Mouse (Mus musculus): ENCODE measurements around the gene Rabep1.
"Not testable (repeated sequence)": the region's sequence is repeated elsewhere in the genome, so short reads cannot be mapped to it uniquely, and the experiment has no call there.

The Rabep1 gene

GRCm38 (mm10) chr11:70891616-70892015, 47.0 kb downstream of the Rabep1 start:
- DNase-seq (ENCODE audit: low read depth, low spot score) = no peak

GRCm38 (mm10) chr11:70897680-70898079, 53.1 kb downstream of the Rabep1 start:
- DNase-seq (ENCODE audit: low read depth, low spot score) = no peak

- not testable (repeated sequence) for DNase-seq (ENCODE audit: low read depth, low spot score)
These were observed 53.6 kb downstream of the Rabep1 start for GRCm38 (mm10) chr11:70898182-70898581.

GRCm38 (mm10) chr11:70906681-70907080, 62.1 kb downstream of the Rabep1 start:
- DNase-seq (ENCODE audit: low read depth, low spot score) = peak; percentile 13

- DNase-seq (ENCODE audit: low read depth, low spot score) = no peak
These were observed 66.7 kb downstream of the Rabep1 start for GRCm38 (mm10) chr11:70911323-70911722.

GRCm38 (mm10) chr11:70911920-70912319, 67.3 kb downstream of the Rabep1 start:
- DNase-seq (ENCODE audit: low read depth, low spot score) = peak; percentile 16

GRCm38 (mm10) chr11:70917896-70918295, 73.3 kb downstream of the Rabep1 start:
- peak; percentile 46 for DNase-seq (ENCODE audit: low read depth, low spot score)

- no peak for DNase-seq (ENCODE audit: low read depth, low spot score)
These were observed 74.9 kb downstream of the Rabep1 start for GRCm38 (mm10) chr11:70919524-70919923.

- DNase-seq (ENCODE audit: low read depth, low spot score) = peak; percentile 14
These were observed 86.9 kb downstream of the Rabep1 start for GRCm38 (mm10) chr11:70931461-70931860.

- no peak for DNase-seq (ENCODE audit: low read depth, low spot score)
These were observed 90.7 kb downstream of the Rabep1 start for GRCm38 (mm10) chr11:70935316-70935715.

- DNase-seq (ENCODE audit: low read depth, low spot score) = no peak
These were observed 98.0 kb downstream of the Rabep1 start for GRCm38 (mm10) chr11:70942596-70942995.

GRCm38 (mm10) chr11:70943651-70944050, 99.1 kb downstream of the Rabep1 start:
- no peak for DNase-seq (ENCODE audit: low read depth, low spot score)

- DNase-seq (ENCODE audit: low read depth, low spot score) = no peak
These were observed 100.6 kb downstream of the Rabep1 start for GRCm38 (mm10) chr11:70944935-70945817.

GRCm38 (mm10) chr11:70954711-70955110, 110.1 kb downstream of the Rabep1 start:
- no peak for DNase-seq (ENCODE audit: low read depth, low spot score)

GRCm38 (mm10) chr11:70960786-70961554, 116.4 kb downstream of the Rabep1 start:
- no peak for DNase-seq (ENCODE audit: low read depth, low spot score)

- peak; percentile 33 for DNase-seq (ENCODE audit: low read depth, low spot score)
These were observed 119.8 kb downstream of the Rabep1 start for GRCm38 (mm10) chr11:70964222-70964907.

GRCm38 (mm10) chr11:70969271-70969794, 124.8 kb downstream of the Rabep1 start:
- peak; percentile 52 for DNase-seq (ENCODE audit: low read depth, low spot score)

- peak; percentile 98 for DNase-seq (ENCODE audit: low read depth, low spot score)
These were observed 125.4 kb downstream of the Rabep1 start, which contains the start of the genes Nup88 and Rpain for GRCm38 (mm10) chr11:70969821-70970559. TSS of gene Nup88 (minus strand) at chr11:70969973. TSS of gene Rpain (plus strand) at chr11:70970213.

GRCm38 (mm10) chr11:70970560-70971540, 126.3 kb downstream of the Rabep1 start:
- peak; percentile 39 for DNase-seq (ENCODE audit: low read depth, low spot score)

- no peak for DNase-seq (ENCODE audit: low read depth, low spot score)
These were observed 128.0 kb downstream of the Rabep1 start for GRCm38 (mm10) chr11:70972586-70972985.

All from 3T3-L1 (cell line).